Mouse (Mus musculus) 3134 (cell line): ENCODE results near the gene Uba52.

ENCODE experiments used
- DNase-seq: peaks from one replicate; pipeline ENCODE4 v3.0.0-alpha.2; 2011; ENCODE audit warnings: low spot score; ENCODE audit not compliant: insufficient read length; ENCODE audit errors: extremely low read depth

Uba52 gene

GRCm38 (mm10) chr8:70505698-70506327 is 4.8 kb downstream of the Uba52 start:
- no peak for DNase-seq

- no peak for DNase-seq
Measured at GRCm38 (mm10) chr8:70504851-70505250, 5.8 kb downstream of the Uba52 start.

DNA sequence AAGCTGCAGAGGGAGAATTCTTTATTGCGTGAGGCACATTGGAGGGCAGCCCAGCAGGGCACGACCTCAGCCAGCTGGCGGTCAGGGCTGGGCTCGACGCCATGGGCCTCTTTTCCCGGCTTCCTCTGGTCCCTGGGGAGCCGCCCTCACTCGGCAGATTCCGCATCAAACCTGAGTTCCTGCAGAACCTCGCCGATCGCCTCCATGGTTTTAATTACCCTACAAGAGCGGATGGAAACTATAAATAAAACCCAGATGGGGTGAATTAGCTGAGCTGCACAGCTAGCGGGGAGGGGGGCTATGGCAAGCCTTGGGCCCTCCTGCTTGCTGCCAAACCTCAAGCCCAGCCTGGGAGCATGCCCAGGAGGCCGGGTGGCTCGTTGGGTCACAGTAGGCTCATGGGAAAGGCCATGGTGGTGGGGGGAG is 6.3 kb downstream of the Uba52 start:
- DNase-seq: peak; percentile 93

DNA sequence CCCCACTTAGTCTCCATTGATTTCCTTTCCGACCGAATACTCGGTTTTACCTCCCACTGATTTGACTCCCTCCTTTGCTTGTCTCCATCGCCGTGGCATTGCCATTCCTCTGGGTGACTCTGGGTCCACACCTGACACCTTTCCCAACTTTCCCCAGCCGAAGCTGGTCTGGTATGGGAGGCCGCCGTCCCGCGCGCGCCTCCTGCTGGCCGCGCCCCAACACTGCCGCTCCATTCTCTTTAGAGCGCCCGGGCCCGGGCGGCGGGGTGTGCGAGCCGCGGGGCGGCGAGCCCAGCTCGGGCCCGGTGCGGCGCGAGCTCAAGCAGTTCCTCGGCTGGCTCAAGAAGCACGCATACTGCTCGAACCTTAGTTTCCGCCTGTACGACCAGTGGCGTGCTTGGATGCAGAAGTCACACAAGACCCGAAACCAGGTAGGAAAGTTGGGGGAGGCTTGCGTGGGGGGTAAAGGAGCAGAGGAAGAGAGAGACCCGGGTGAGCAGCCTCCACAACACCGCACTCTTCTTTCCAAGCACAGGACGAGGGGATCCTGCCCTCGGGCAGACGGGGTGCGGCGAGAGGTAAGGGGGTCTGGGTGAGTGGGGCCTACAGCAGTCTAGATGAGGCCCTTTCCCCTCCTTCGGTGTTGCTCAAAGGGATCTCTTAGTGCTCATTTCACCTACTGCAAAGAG is 7.4 kb downstream of the Uba52 start:
- DNase-seq: peak; percentile 74

DNA sequence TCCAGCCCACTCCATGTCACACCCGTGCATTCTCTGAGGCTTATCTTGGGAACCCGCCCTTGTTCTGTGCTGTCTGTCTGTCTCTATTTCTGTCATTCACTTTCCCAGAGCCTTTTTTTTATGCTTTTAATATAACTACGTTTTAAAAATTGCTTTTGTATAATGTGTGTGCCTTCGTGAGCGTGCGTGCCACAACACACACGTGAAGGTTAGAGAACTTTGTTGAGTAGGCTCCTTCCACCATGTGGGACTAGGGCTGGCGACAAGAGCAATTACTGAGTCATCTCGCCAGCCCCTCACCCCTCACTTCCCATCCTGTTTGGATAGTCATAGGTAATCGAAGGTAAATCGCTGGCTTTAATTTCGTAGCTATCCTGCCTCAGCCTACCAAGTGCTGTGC is 8.1 kb downstream of the Uba52 start:
- no peak for DNase-seq

GRCm38 (mm10) chr8:70501820-70502529 is 8.6 kb downstream of the Uba52 start:
- DNase-seq: no peak

DNA sequence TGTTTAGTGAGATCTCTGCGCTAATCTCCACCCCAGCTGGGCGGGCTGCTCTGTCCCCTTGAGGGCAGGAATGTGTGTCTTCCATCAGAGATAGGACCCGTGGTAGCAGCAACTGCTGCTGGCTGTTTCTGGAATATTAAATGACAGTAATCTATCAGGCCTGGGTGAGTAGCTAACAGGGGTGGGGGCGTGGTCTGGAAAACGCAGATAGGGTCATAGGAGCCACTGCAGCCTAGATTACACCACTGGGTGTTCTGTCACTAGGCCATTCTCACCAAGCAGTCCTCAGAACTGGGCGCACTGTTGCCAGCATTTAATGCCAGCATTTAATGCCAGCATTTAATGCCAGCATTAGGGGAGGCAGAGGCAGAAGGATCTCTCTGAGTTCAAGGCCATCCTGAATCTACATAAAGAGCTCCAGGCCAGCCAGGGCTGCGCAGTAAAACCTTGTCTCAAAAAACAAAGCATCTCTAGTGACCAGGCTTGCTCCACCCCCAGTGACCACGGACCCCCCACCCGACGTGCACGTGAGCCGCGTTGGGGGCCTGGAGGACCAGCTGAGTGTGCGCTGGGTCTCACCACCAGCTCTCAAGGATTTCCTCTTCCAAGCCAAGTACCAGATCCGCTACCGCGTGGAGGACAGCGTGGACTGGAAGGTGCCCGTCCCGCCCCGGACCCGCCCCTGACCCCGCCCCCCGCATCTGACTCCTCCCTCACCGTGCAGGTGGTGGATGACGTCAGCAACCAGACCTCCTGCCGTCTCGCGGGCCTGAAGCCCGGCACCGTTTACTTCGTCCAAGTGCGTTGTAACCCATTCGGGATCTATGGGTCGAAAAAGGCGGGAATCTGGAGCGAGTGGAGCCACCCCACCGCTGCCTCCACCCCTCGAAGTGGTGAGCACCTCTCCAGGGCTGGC is 10.0 kb downstream of the Uba52 start:
- no peak for DNase-seq

- DNase-seq: no peak
Measured at GRCm38 (mm10) chr8:70495771-70496062, 14.9 kb downstream of the Uba52 start.

GRCm38 (mm10) chr8:70495001-70495770 is 15.4 kb downstream of the Uba52 start:
- no peak for DNase-seq

DNA sequence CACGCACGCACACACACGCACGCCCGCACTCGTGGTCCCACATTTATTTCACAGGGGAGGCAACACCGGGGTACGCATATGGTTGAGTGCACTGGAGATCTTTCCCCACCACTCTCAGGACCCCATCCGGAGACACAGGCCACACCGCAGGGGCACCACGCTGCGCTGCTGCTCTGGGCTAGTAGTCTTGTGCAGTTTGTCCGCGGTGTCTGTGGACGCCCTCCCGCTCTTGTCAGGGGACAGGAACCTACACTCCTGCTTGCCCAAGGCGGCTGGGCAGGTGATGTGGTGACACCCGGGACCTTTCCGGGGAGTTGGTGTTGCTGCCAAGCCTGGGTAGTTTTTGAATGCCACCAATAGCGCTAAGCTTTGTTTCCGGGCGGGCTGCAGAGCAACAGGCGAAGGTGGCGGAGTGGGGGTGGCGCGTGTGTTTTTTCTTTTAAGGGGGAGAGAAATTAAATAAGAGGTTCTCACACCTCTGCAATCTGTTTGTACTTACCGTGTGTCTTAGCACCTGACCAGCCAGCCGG is 16.1 kb downstream of the Uba52 start:
- no peak for DNase-seq

DNA sequence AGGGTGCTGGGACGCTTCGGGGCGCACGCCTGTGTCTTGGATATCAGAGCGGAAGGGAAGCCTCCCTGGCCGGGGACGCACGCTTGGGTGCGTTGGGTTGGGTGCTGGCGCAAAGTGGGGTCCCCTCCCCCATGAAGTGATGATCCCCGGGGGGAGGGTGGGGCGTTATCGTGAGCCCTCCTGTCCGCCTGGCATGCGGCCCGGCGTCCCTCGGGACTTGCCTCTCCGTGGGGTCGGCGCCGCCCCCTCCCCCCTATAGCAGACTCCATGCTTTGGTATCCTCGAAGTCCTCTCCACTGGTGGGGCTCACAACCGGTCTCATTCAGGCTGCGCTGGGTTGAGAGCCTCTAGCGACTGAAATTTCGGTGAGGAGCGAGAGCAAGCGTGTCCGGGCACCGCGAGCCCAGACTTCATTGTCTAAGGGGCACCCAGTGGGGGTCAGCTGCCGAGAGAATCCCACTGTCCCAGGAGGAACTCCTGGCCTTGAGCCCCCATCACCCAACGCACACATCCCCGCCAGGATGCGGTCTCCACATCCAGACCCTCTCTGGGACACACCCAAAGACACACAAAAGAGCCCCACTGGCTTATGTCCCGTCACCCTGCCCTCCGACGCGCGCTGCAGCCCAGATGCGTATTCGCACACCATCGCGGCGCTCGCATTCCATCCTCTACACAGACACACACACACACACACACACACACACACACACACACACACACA is 16.7 kb downstream of the Uba52 start:
- DNase-seq: no peak

DNA sequence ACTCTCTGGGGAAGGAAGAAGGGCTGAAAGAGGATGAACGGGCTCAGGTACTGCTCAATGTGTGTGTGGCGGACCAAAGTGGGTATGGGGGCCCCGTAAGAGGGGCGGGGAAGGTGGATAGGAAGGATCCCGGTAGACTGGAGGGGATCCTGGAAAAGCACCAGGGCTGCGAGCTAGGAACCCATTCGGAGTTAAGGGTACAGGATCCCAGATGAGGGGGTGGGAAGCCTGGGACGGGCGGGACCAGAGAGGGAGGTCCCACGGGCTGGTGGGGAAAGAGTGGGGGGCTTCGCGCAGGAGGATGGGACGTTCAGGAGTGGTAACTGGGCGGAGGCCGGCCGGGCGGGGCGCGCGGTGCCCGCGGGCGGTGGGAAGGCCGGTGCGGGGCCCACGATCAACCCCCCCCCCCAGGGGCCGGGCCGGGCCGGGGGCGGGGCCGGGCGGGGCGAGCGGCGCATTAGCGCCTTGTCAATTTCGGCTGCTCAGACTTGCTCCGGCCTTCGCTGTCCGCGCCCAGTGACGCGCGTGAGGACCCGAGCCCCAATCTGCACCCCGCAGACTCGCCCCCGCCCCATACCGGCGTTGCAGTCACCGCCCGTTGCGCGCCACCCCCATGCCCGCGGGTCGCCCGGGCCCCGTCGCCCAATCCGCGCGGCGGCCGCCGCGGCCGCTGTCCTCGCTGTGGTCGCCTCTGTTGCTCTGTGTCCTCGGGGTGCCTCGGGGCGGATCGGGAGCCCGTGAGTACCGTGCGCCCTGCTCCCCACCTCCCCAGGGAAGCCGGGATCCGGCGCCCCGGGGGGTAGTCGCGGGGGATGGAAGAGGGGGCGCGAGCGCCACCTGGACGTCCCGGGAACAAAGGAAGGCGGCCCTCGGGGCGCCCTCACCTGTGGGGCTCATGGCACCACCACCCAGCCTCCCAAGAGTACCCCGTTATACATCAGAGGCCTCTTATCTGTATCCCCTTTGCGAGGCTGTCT is 17.6 kb downstream of the Uba52 start, which contains the start of gene Crlf1:
Gene Crlf1, plus strand, starts transcription at position 495 of the 977 bp plus-strand sequence.
- DNase-seq: no peak

DNA sequence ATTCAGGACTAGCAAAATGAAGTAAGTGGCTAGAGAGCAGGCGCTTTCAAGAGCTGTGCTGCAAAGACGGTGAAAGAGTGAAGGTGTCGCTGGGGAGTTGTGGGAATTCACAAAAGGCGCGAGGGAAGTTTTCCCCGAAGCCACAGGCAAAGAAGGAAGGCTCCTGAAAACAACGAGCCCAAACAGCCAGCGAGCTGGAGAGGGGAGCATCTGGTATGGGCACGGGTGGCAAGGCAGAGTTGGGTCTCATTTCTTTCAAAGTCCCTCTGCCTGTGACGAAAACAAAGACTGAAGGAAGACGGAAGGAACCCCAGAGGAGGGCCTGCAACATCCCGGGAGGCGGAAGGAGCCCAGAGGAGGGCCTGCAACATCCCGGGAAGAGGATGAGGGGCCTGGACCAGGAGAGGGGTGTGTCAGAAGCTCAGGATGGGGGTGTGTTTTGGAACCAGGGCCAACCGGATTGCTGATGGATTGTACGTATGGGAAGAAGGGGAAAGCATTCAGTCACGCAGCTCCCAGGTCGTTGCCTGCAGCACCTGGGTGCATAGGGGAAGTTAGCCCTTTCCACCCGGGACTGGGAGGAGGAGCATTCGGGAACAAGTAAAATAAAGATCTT is 19.6 kb downstream of the Uba52 start:
- DNase-seq: no peak

DNA sequence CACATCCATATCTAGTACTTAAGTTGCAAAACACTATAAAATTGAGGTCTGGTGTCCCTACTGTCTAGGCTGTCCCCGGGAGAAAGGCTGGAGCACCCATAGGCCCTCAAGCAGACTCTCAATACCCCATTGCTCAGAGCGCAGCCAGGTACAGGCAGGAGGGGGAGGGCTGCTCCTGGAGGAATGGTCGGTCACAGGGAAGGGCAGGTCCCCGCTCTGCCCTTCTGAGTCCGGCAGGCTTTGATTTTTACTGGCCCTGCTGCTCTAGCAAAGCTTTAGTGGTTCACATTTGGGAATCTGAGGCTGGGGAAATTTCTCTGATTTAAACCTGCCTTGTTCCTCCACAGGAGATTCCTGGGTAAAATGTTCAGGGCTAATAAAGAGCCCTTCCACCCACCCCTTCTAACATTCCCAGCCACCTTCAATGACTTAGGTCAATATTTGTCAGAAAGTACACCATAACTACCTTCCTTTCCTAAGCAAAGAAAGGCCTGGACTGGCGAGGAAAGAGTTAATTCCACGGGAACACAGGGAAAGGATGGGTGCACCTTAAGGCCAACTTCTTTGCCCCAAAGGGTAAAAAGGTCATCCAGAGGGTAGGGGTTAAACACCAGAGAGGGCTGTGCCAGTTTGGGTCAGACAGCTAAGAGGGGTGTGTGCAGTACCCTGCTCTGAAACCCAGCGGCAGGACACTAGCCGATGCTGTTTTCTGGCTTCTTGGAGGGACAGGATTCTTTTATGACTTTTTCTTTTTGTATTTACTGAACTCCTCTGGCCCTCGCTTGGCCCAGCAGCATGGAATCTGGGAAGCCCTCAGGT is 20.3 kb downstream of the Uba52 start:
- no peak for DNase-seq

DNA sequence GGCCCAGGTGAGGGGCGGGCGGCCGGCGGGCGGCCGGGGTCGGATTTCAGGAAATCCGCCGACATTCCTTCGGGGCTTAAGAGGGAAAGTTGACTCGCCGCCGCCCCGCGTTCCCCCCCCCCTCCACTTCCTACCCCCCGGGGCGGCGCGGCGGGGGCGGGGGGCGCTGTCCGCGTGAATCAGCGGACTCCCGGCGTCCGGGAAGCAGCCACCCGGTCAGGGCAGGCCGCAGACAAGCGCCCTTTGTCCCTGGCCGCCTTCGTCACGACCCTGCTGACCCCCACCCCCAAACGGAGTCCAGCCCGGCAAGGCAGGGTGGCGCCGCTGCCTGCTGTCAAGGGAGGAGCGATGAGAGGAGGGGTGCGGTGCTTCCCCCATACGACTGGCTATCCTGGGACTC is 21.0 kb downstream of the Uba52 start:
- no peak for DNase-seq

- no peak for DNase-seq
Measured at GRCm38 (mm10) chr8:70488931-70489470, 21.6 kb downstream of the Uba52 start.
